Mouse (Mus musculus) thymus, adult 2 months (tissue): Measurements from ENCODE around the gene Slc39a11.

ENCODE experiments used
- CTCF ChIP-seq: fragments of 200-500 bp; IDR thresholded peaks from 2 replicates; pipeline ENCODE4 v1.5.1; 2012; ENCODE audit warnings: mild to moderate bottlenecking, control low read depth, low read length, moderate library complexity, borderline replicate concordance; ENCODE audit not compliant: control insufficient read depth, poor library complexity, insufficient read depth; ENCODE audit errors: extremely low read depth
- POLR2A ChIP-seq: fragments of 200-500 bp; IDR thresholded peaks from 2 replicates; pipeline ENCODE4 v1.6.1; 2012; ENCODE audit warnings: mild to moderate bottlenecking, low read length, control low read depth, moderate library complexity; ENCODE audit not compliant: control insufficient read depth, poor library complexity, insufficient read depth; ENCODE audit errors: extremely low read depth

GRCm38 (mm10) chr11:113198586-113198985, 451.3 kb downstream of the Slc39a11 start:
- TF ChIP-seq POLR2A, result no peak
- TF ChIP-seq CTCF, result no peak
